Mouse (Mus musculus) liver, embryonic 12.5 days (tissue): Measurements from ENCODE around the gene Plcd4. TPM values are rescaled to one million over a fixed set of nuclear protein-coding genes. Genes with fewer than 3 reads are reported as not detected.
"Not testable (repeated sequence)": the region's sequence is repeated elsewhere in the genome, so short reads cannot be mapped to it uniquely, and the experiment has no call there.

ENCODE experiments used
- ATAC-seq: fragments of 200-750 bp; cut with Nextera tagmentation; 2 replicates; pipeline ENCODE4 v1.8.0; 2017; ENCODE audit warnings: moderate number of reproducible peaks, mild to moderate bottlenecking, moderate library complexity
- H3K27ac ChIP-seq: fragments of 300-500 bp; sonication (generic); 2 replicates; pipeline ENCODE4 v1.5.1; 2016; ENCODE audit warnings: mild to moderate bottlenecking
- H3K27me3 ChIP-seq: fragments of 300-500 bp; sonication (generic); replicated peaks from 2 replicates; pipeline ENCODE4 v1.6.1; 2016; ENCODE audit warnings: mild to moderate bottlenecking, moderate library complexity
- H3K36me3 ChIP-seq: fragments of 300-500 bp; sonication (generic); 2 replicates; pipeline ENCODE4 v1.6.1; 2016; ENCODE audit warnings: mild to moderate bottlenecking, moderate library complexity
- H3K4me1 ChIP-seq: fragments of 300-500 bp; sonication (generic); 2 replicates; pipeline ENCODE4 v1.6.1; 2016
- H3K4me2 ChIP-seq: fragments of 300-500 bp; sonication (generic); 2 replicates; pipeline ENCODE4 v1.6.1; 2016; ENCODE audit warnings: mild to moderate bottlenecking, moderate library complexity
- H3K4me3 ChIP-seq: fragments of 300-500 bp; sonication (generic); 2 replicates; pipeline ENCODE4 v1.5.1; 2016; ENCODE audit warnings: mild to moderate bottlenecking, moderate library complexity
- H3K9ac ChIP-seq: fragments of 300-500 bp; sonication (generic); 2 replicates; pipeline ENCODE4 v1.6.1; 2016; ENCODE audit warnings: mild to moderate bottlenecking, moderate library complexity
- H3K9me3 ChIP-seq: fragments of 300-500 bp; sonication (generic); replicated peaks from 2 replicates; pipeline ENCODE4 v1.6.1; 2016; ENCODE audit warnings: mild to moderate bottlenecking, moderate library complexity
- WGBS: fragments of 180-500 bp; shearing (Covaris S2); methylation state at CpG from one replicate; pipeline ENCODE4 v1.1.7; 2016; ENCODE audit not compliant: insufficient replicate concordance; 5-methylcytosine and 5-hydroxymethylcytosine counted together
- polyA plus RNA-seq: library from polyadenylated mRNA; unstranded; fragments of >200 nt; fragmentation: Nextera tagmentation; extraction: Ambion mirVana; gene quantifications from 2 replicates; pipeline ENCODE4 v1.2.1, GENCODE M21; 2016

Gene Plcd4
- polyA plus RNA-seq, result 0.12 and 0.14 TPM in 2 replicates

DNA sequence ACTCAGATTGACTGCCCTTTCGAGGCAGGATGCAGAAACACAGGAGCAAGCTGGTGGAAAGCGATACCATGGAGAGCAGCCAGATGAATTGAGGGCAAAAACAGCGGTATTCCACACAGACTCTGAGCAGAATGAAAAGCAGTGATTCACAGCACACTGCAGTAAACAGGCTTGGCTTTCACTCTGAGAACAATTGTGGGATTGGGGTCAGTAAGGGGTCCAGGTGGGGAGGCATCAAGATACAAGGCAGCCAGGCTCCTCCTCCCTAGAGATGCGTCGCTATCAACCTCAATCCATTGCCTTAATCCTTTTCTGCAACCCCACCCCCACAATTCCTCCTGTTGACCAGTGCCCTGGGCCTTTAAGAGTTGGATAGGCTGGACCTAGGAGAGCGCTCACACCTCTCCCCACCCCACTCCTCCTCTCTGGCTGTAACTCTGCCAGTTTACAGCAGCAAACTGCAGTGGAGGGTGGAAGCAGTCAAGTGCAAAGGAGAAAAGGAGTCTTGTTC, at the start of gene Plcd4:
Gene Plcd4 (plus strand): TSS at position 438 of the 511 bp plus-strand sequence.
- no peak within 1 kb of the TSS for H3K4me2 ChIP-seq
- H3K4me3 ChIP-seq, result no peak within 1 kb of the TSS
- H3K4me1 ChIP-seq, result no peaks in the 10 kb centered on the region
- H3K36me3 ChIP-seq, result no peaks in the 10 kb centered on the region
- no peak within 1 kb of the TSS for H3K27ac ChIP-seq
- ATAC-seq, result no peak
- H3K9me3 ChIP-seq, result no peaks in the 10 kb centered on the region
- H3K9ac ChIP-seq, result no peak within 1 kb of the TSS
- H3K27me3 ChIP-seq, result peaks cover 34% of the 10 kb centered on the region
- WGBS, result 14% methylated on average over 6 of the region's 6 CpGs

DNA sequence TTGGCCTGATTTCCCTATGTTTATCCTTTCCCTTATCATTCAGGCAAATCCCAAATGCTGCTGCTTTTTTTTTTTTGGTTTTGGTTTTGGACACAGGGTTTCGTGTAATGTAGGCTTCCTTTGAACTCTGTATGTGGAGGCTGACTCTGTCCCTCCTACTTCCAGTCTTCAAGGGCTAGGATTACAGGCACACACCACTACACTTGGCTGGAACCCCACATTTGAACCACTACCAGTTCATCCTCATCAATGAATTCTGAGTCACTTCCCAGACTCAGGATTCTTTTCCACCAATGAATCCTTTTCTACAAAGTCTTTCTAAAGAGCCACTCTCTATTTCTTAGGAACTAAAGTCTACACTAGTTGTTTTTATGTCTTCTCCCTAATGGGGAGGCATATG, 41.6 kb upstream of the Plcd4 start:
- Histone ChIP-seq H3K9ac (no peak overlapping the region), H3K4me3 (no peak overlapping the region), H3K27ac (no peak overlapping the region), H3K4me2 (no peak overlapping the region), H3K4me1 (peaks cover 21% of the 10 kb centered on the region), H3K36me3 (peaks cover 33% of the 10 kb centered on the region), H3K27me3 (no peaks in the 10 kb centered on the region), H3K9me3 (no peaks in the 10 kb centered on the region)
- WGBS, result 74% methylated on average over 1 of the region's 1 CpGs
- ATAC-seq, result no peak

DNA sequence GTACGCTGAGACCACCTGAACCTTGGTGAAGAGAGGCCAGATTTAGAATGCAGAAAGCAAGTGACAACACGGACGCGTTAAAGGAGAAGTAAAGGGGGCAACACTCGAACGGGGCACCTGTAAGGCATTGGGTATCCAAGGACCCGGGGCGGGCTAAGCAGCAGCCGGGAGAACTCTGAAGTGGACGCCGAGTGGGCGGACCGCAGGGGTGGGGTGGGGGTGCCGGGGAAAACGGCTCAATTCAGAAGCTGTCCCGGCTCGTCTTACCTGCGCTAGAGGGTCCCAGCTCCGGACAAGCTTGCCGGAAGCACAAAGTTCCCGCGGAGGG, 37.3 kb upstream of the Plcd4 start:
- Histone ChIP-seq H3K4me3 (peak overlapping the region; percentile 98), H3K27me3 (no peaks in the 10 kb centered on the region), H3K9ac (peak overlapping the region; percentile 81), H3K4me2 (peak overlapping the region; percentile 86), H3K9me3 (no peaks in the 10 kb centered on the region), H3K4me1 (peaks cover 53% of the 10 kb centered on the region), H3K36me3 (peaks cover 35% of the 10 kb centered on the region), H3K27ac (peak overlapping the region; percentile 74)
- ATAC-seq, result peak; percentile 65
- under 1% methylated on average over 22 of the region's 22 CpGs for WGBS

DNA sequence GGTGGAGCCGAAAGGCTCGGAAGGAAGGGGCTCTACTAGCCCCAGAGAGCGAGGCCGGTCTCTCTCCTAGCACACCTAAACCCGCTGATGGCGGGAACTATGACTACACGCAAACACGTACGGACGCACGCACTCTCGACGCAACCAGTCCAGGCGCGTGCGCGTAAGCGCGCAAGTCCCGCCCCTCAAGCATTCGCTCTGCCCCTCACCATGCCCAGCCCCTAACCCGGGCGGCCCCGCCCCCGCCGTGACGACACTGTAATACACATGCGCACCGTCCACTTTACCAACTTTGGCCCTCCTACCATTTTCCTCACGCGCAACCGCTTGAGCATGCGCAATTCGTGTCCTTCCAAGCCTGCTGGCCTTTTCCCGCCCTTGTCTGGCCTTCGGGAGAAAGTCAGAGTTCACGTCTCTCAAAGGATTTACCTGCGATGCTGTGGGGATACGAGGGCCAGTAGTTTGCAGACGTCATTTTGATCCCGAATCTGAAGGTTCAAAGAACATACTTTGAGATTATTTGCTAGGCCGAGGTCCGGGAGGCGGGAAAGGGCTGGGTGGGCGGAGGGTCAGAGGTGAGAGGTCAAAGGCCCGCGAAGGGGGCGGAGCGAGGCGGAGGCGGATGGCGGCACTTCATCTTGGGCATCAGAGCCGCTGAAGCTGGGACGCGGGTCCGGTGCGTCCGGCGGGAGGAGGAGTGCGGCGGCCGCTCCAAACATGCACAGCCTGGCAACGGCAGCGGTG, 36.8 kb upstream of the Plcd4 start, which contains the start of gene Cnot9:
Gene Cnot9 (plus strand): TSS at position 338 of the 744 bp plus-strand sequence.
- H3K9ac ChIP-seq, result peak within 1 kb of the TSS; percentile 96
- H3K4me2 ChIP-seq, result peak within 1 kb of the TSS; percentile 86
- WGBS, result under 1% methylated on average over 64 of the region's 64 CpGs
- peaks cover 57% of the 10 kb centered on the region for H3K4me1 ChIP-seq
- peak within 1 kb of the TSS; percentile 96 for H3K27ac ChIP-seq
- H3K9me3 ChIP-seq, result no peaks in the 10 kb centered on the region
- H3K36me3 ChIP-seq, result peaks cover 33% of the 10 kb centered on the region
- peak; percentile 96 for ATAC-seq
- H3K4me3 ChIP-seq, result peak within 1 kb of the TSS; percentile 98
- H3K27me3 ChIP-seq, result no peaks in the 10 kb centered on the region

DNA sequence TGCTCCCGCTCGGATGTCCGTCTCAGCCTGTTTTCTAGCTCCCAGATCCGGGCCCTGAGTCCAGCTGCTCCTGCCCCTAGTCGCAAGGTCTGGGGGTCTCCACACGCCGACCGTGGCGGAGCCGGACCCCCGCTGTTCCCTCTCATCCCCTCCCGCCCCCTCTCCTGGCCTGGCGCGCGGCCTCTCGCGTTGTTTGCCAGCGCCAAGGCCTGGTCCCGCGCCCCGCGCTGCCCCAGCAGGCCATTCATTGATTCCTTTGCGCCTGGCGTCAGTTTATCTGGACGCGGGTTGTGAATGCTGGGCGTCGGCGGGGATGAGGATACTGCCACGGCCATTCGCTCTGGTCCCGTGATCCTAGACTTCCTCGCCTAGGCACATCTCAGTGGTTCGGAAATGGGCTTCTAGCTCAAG, 36.2 kb upstream of the Plcd4 start:
- H3K36me3 ChIP-seq, result peaks cover 29% of the 10 kb centered on the region
- no peaks in the 10 kb centered on the region for H3K9me3 ChIP-seq
- peaks cover 62% of the 10 kb centered on the region for H3K4me1 ChIP-seq
- peak overlapping the region; percentile 96 for H3K9ac ChIP-seq
- peak overlapping the region; percentile 98 for H3K4me3 ChIP-seq
- H3K27ac ChIP-seq, result peak overlapping the region; percentile 96
- peak; percentile 23 for ATAC-seq
- WGBS, result 0% methylated on average over 33 of the region's 34 CpGs
- H3K4me2 ChIP-seq, result peak overlapping the region; percentile 86
- H3K27me3 ChIP-seq, result no peaks in the 10 kb centered on the region

DNA sequence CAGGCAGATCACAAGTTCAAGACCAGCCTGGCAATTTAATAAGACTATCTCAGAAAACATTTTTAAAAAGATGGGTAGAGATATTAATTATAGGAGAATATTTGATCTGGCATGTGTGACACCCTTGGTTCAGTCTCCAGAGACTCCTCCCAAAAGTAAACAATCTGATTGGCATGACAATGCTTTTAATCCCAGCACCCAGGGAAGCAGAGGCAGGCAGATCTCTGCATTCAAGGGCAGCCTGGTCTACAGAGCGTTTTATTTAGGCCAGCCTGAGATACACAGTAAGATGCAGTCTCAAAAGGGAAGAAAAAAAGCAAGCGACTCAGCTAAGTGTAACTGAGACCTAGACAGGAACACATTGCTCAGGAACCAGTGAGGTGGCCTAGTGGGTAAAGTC, 34.9 kb upstream of the Plcd4 start:
- H3K4me3 ChIP-seq, result peak overlapping the region; percentile 98
- no peak for ATAC-seq
- H3K4me1 ChIP-seq, result peaks cover 66% of the 10 kb centered on the region
- peak overlapping the region; percentile 96 for H3K9ac ChIP-seq
- H3K4me2 ChIP-seq, result peak overlapping the region; percentile 86
- H3K27ac ChIP-seq, result peak overlapping the region; percentile 96
- H3K36me3 ChIP-seq, result peaks cover 35% of the 10 kb centered on the region
- 81% methylated on average over 2 of the region's 2 CpGs for WGBS
- no peaks in the 10 kb centered on the region for H3K27me3 ChIP-seq
- H3K9me3 ChIP-seq, result no peaks in the 10 kb centered on the region

DNA sequence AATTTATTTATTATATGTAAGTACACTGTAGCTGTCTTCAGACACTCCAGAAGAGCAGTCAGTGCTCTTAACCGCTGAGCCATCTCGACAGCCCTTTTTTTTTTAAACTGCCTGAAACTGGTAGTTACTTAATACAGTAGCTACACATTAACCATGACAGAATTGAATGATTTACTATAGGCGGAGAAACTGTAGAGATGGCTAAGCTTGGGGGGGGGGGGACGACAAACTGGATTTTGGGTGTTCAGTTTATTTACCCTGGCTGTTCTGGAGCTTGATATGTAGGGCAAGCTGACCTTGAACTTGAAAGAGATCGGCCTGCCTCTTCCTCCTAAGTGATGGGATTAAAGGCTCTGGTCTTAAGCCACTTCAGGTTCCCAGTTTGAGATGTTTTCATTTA, 31.4 kb upstream of the Plcd4 start:
- Histone ChIP-seq H3K4me1 (peaks cover 68% of the 10 kb centered on the region), H3K4me3 (no peak overlapping the region), H3K4me2 (no peak overlapping the region), H3K36me3 (peaks cover 64% of the 10 kb centered on the region), H3K9ac (no peak overlapping the region), H3K9me3 (no peaks in the 10 kb centered on the region), H3K27me3 (no peaks in the 10 kb centered on the region), H3K27ac (no peak overlapping the region)
- 86% methylated on average over 5 of the region's 5 CpGs for WGBS
- no peak for ATAC-seq

DNA sequence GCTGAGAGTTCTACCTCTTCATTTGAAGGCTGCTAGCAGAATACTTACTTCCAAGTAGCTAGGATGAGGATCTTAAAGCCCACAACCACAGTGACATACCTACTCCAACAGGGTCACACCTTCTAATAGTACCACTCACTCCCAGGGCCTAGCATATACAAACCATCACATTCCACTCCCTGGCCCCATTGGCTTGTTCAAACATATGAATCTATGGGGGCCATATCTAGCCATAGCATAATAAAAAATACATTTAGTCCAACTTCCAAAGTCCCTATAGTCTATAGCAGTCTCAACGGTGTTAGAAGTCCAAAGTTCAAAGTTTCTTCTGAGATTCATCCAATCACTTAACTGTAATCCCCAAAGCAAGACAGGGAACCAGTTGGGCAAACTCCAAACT, 29.7 kb upstream of the Plcd4 start:
- H3K9ac ChIP-seq, H3K27me3 ChIP-seq, H3K4me3 ChIP-seq, H3K27ac ChIP-seq, ATAC-seq, H3K9me3 ChIP-seq, H3K4me2 ChIP-seq: not testable (repeated sequence)
- 77% methylated on average over 1 of the region's 1 CpGs for WGBS
- H3K36me3 ChIP-seq, result peaks cover 70% of the 10 kb centered on the region
- H3K4me1 ChIP-seq, result peaks cover 59% of the 10 kb centered on the region

DNA sequence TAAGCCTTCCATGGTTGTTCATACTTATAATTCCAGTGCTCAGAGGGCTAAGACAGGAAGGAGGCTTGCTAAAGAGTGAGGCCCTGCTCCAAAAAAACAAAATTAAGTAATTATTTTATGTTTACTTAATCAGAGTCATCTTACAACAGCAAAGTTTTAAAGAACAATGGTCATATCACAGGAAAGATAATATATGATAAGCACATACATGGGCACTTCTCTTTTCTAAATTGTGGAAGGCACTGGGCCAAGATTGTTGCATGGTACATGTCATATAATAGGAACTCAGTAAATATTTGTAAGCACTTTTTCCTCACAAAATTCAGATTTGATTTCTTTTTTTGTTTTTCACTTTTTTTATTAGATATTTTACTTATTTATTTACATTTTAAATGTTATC, 22.8 kb upstream of the Plcd4 start:
- Histone ChIP-seq H3K9me3 (no peaks in the 10 kb centered on the region), H3K4me3 (no peak overlapping the region), H3K27me3 (no peaks in the 10 kb centered on the region), H3K4me1 (no peaks in the 10 kb centered on the region), H3K9ac (no peak overlapping the region), H3K36me3 (peaks cover 87% of the 10 kb centered on the region), H3K27ac (no peak overlapping the region), H3K4me2 (no peak overlapping the region)
- no peak for ATAC-seq

DNA sequence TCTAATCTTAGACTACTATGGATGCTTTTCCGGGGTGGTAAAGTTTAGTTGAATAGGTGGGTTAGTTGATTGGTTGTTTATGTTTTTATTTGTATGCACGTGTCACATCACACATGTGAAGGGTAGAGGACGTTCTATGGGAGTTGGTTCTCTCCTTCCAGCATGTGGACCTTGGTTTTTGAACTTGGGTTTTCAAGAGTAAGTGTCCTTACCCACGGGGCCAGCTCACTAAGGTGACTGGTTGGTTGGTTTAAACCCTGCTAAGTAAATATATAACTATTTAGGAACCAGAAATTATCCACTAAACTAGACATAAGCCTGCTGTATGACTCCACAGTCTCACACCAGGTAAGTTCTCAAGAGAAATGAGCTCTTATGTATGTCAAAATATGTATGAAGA, 17.9 kb upstream of the Plcd4 start:
- Histone ChIP-seq H3K4me1 (no peaks in the 10 kb centered on the region), H3K27ac (no peak overlapping the region), H3K9ac (no peak overlapping the region), H3K36me3 (peaks cover 98% of the 10 kb centered on the region), H3K9me3 (no peaks in the 10 kb centered on the region), H3K4me2 (no peak overlapping the region), H3K27me3 (no peaks in the 10 kb centered on the region), H3K4me3 (no peak overlapping the region)
- no peak for ATAC-seq
- WGBS, result 81% methylated on average over 4 of the region's 4 CpGs

DNA sequence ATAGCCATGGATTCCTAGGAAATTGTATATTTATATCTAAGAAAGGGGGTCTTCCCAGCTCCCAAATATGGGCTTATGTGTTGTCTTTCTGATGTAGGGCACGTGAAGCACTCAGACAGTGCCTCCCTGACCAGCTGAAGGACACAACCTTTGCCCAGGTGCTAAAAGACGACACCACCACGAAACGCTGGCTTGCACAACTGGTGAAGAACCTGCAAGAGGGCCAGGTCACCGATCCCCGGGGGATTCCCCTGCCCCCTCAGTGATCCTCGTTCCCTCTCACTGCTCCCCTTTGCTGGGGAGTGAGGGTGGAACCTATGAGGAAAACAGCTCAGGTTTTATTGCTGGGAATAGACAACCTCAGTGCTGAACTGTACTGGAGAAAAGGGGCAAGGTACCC, 14.1 kb upstream of the Plcd4 start:
- H3K9me3 ChIP-seq, result no peaks in the 10 kb centered on the region
- ATAC-seq, result no peak
- H3K27me3 ChIP-seq, result no peaks in the 10 kb centered on the region
- H3K27ac ChIP-seq, result no peak overlapping the region
- no peak overlapping the region for H3K9ac ChIP-seq
- H3K4me3 ChIP-seq, result no peak overlapping the region
- H3K36me3 ChIP-seq, result peaks cover 93% of the 10 kb centered on the region
- no peaks in the 10 kb centered on the region for H3K4me1 ChIP-seq
- 83% methylated on average over 7 of the region's 7 CpGs for WGBS
- H3K4me2 ChIP-seq, result no peak overlapping the region

DNA sequence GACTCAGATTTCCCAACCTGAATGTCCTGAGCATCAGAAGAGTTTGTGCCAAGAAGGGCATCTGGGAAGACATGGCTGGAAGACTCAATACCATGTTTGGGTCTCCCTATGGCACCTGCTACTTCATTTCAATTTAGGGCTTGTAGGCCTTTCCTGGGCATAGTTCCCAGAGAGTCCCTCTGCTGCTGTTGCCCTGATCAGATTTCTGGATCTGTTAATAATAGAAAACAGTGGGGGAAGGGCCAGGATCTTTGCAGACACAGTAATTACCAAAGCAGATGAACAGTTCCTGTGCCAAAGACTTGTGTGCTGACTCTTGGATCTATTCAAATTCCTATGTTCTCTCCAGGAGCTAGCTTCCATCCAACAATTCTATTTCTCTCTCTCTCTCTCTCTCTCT, 4.0 kb upstream of the Plcd4 start:
- H3K36me3 ChIP-seq, result no peaks in the 10 kb centered on the region
- no peak overlapping the region for H3K9ac ChIP-seq
- peaks cover 22% of the 10 kb centered on the region for H3K27me3 ChIP-seq
- H3K9me3 ChIP-seq, result no peaks in the 10 kb centered on the region
- no peak overlapping the region for H3K4me3 ChIP-seq
- ATAC-seq, result no peak
- H3K27ac ChIP-seq, result no peak overlapping the region
- H3K4me2 ChIP-seq, result no peak overlapping the region
- H3K4me1 ChIP-seq, result no peaks in the 10 kb centered on the region

DNA sequence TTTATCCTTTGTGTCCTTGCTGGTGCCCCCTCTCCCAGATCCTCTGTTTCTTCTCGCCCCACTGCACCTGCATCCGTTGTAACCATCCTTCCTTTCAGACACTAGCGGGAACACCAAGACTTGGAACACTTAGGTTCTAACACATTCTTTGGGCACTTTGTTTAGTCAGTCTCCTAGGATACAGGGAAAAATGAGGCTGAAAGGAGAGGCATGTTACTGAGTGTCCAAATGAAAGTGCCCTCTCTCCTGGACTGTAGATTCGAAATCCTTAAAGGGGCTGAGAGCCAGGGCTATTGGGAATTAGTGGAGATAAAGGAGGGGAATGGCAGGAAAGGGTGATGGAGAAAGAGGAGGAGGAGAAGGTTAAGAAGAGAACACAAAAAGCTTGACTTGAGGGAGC, 1.5 kb downstream of the Plcd4 start, which contains the start of gene Usp37:
Gene Usp37 (minus strand): TSS at position 101 of the 400 bp plus-strand sequence.
- no peak for ATAC-seq
- Histone ChIP-seq H3K4me3 (no peak within 1 kb of the TSS), H3K27ac (no peak within 1 kb of the TSS), H3K4me2 (no peak within 1 kb of the TSS), H3K27me3 (peaks cover 37% of the 10 kb centered on the region), H3K9ac (no peak within 1 kb of the TSS), H3K9me3 (no peaks in the 10 kb centered on the region), H3K4me1 (no peaks in the 10 kb centered on the region), H3K36me3 (no peaks in the 10 kb centered on the region)
- WGBS, result 71% methylated on average over 4 of the region's 4 CpGs
